Comparison of ENCODE assay signal across 24 mouse cellular contexts in the genomic region with DNA sequence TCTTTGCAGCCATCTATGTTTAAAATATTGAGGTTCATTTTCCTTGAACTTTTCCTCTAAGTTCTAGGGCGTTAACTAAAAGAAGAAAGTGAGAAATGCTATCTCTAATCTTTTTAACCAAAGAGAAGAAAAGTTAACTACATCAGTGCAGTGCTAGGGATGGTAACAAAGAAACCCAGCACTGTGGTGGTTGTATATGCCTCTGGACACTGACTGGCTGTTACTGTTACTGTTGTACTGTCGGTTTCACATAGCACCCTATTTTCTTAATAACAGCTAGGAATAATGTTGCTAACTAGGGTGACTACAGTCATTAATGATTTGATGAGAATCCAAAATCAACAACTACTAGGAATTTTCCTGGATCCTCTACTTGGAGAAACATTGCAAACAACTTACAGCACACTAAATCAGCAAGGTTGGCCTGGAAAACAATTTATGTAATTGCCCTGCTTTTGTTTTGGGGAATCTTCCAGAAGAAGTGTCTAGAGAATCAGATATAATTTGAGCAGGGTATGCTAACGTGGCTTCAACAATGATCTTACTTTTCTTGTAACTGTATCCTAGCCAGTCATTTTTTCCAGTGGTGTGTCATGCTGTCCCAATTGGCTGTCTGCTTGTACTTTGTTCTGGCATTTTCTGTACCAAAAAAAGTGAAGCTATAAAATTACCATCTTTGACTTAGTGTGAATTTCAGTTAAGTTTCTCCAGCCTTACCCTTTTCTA. TPM values are rescaled to one million over a fixed set of nuclear protein-coding genes. Genes with fewer than 3 reads are reported as not detected.
DNase-seq lines count a peak whose midpoint lies in the region; ATAC-seq and TF ChIP-seq lines count a peak whose summit lies in the region.
"Had no signal": no experiment of that assay in that cellular context is flagged by ENCODE, and none has a peak within 500 bp of the region (broad histone marks: within the 10 kb centered on the region; RNA-seq: fewer than 3 reads in every experiment).

No protein-coding gene starts in this region.

- DNase-seq in heart, adult 18-20 months = peak; percentile 32 to 45
- no peak for DNase-seq in heart, adult 8-10 months (ENCODE audit: low spot score)
- peak; percentile 71 for DNase-seq in 3T3-L1 (ENCODE audit: low read depth, low spot score)
- peak; percentile 83 for DNase-seq in Muller cell, postnatal 12 days (ENCODE audit: inconsistent ontology term)
- DNase-seq in midbrain, postnatal 0 days (ENCODE audit: low spot score) = no peak
- DNase-seq: adrenal gland, postnatal 25 days; cerebellum, adult 9-10 months; gastrocnemius, postnatal 10 days; heart, postnatal 36 days; kidney, adult 2 months; liver, embryonic 13.5 days; lung, postnatal 36 days; retina, postnatal 1 day; right cerebral cortex, postnatal 25 days had no signal

- H3K36me3 ChIP-seq in kidney, embryonic 16.5 days (ENCODE audit: insufficient read depth, low read length) = no peaks in the 10 kb centered on the region
- H3K36me3 ChIP-seq in kidney, embryonic 14.5 days (ENCODE audit: control insufficient read depth, insufficient read depth, low read length) = no peaks in the 10 kb centered on the region
- no peaks in the 10 kb centered on the region for H3K36me3 ChIP-seq in forebrain, embryonic 16.5 days (ENCODE audit: control insufficient read depth, insufficient read depth)
- no peaks in the 10 kb centered on the region for H3K36me3 ChIP-seq in midbrain, postnatal 0 days (ENCODE audit: insufficient read depth, low read length)
- H3K36me3 ChIP-seq: heart, embryonic 13.5 days; liver, embryonic 13.5 days; midbrain, embryonic 13.5 days; neural tube, embryonic 12.5 days had no signal

- peak overlapping the region; percentile 68; the same call in 1 of the 2 replicates for H3K27ac ChIP-seq in kidney, embryonic 16.5 days (ENCODE audit: low read length)
- no peak overlapping the region for H3K27ac ChIP-seq in kidney, embryonic 14.5 days (ENCODE audit: low read depth, low read length)
- no peak overlapping the region for H3K27ac ChIP-seq in forebrain, embryonic 16.5 days (ENCODE audit: low read length)
- H3K27ac ChIP-seq in midbrain, postnatal 0 days (ENCODE audit: low read depth, low read length) = no peak overlapping the region
- H3K27ac ChIP-seq: heart, embryonic 13.5 days; hindbrain, embryonic 14.5 days; left cerebral cortex, adult 2 months; liver, embryonic 13.5 days; midbrain, embryonic 13.5 days; neural tube, embryonic 12.5 days had no signal

- no peak overlapping the region for H3K4me2 ChIP-seq in kidney, embryonic 16.5 days (replicated peaks; ENCODE audit: low read depth, low read length)
- H3K4me2 ChIP-seq in kidney, embryonic 14.5 days (replicated peaks; ENCODE audit: low read depth, low read length) = no peak overlapping the region
- H3K4me2 ChIP-seq in forebrain, embryonic 16.5 days (ENCODE audit: low read length) = no peak overlapping the region
- no peak overlapping the region for H3K4me2 ChIP-seq in midbrain, postnatal 0 days (ENCODE audit: low read depth, low read length, poor library complexity, severe bottlenecking)
- H3K4me2 ChIP-seq: heart, embryonic 13.5 days; hindbrain, embryonic 14.5 days; liver, embryonic 13.5 days; midbrain, embryonic 13.5 days; neural tube, embryonic 12.5 days had no signal

- no peak for ATAC-seq in kidney, embryonic 16.5 days (ENCODE audit: low FRiP score, low TSS enrichment)
- no peak for ATAC-seq in kidney, embryonic 14.5 days (ENCODE audit: low FRiP score, low TSS enrichment)
- ATAC-seq in forebrain, embryonic 16.5 days = no peak
- ATAC-seq in midbrain, postnatal 0 days (ENCODE audit: low FRiP score) = no peak
- ATAC-seq: inflammation-experienced regulatory T-cells, adult 6 months; midbrain, embryonic 13.5 days had no signal

- no peak overlapping the region for H3K4me3 ChIP-seq in kidney, embryonic 16.5 days (ENCODE audit: low read length)
- H3K4me3 ChIP-seq in kidney, embryonic 14.5 days (ENCODE audit: low read length) = no peak overlapping the region
- H3K4me3 ChIP-seq in forebrain, embryonic 16.5 days (replicated peaks; ENCODE audit: low read length) = no peak overlapping the region
- H3K4me3 ChIP-seq in midbrain, postnatal 0 days (ENCODE audit: low read depth, low read length) = no peak overlapping the region
- H3K4me3 ChIP-seq: heart, embryonic 13.5 days; left cerebral cortex, adult 2 months; liver, embryonic 13.5 days; megakaryocyte, embryonic 14.5 days; midbrain, embryonic 13.5 days; neural tube, embryonic 12.5 days had no signal

- no peaks in the 10 kb centered on the region for H3K4me1 ChIP-seq in kidney, embryonic 16.5 days (ENCODE audit: insufficient read depth, low read length)
- H3K4me1 ChIP-seq in kidney, embryonic 14.5 days (ENCODE audit: control insufficient read depth, insufficient read depth, low read length) = no peaks in the 10 kb centered on the region
- no peaks in the 10 kb centered on the region for H3K4me1 ChIP-seq in forebrain, embryonic 16.5 days (replicated peaks; ENCODE audit: control insufficient read depth, insufficient read depth, low read length)
- no peaks in the 10 kb centered on the region for H3K4me1 ChIP-seq in midbrain, postnatal 0 days (ENCODE audit: insufficient read depth, low read length)
- H3K4me1 ChIP-seq: heart, embryonic 13.5 days; liver, embryonic 13.5 days; megakaryocyte, embryonic 14.5 days; midbrain, embryonic 13.5 days; neural tube, embryonic 12.5 days had no signal

- WGBS in kidney, embryonic 16.5 days = 54% methylated on average over 3 of the region's 3 CpGs
- WGBS in kidney, embryonic 14.5 days = 51% methylated on average over 3 of the region's 3 CpGs
- 74% methylated on average over 3 of the region's 3 CpGs for WGBS in forebrain, embryonic 16.5 days
- 85% methylated on average over 3 of the region's 3 CpGs for WGBS in midbrain, postnatal 0 days

- TF ChIP-seq CTCF in midbrain, postnatal 0 days (IDR thresholded peaks at IDR 0.05) = no peak

- H3K27me3 ChIP-seq in kidney, embryonic 16.5 days (ENCODE audit: insufficient read depth, low read length) = no peaks in the 10 kb centered on the region
- no peaks in the 10 kb centered on the region for H3K27me3 ChIP-seq in kidney, embryonic 14.5 days (ENCODE audit: control insufficient read depth, insufficient read depth, low read length)
- no peaks in the 10 kb centered on the region for H3K27me3 ChIP-seq in forebrain, embryonic 16.5 days (replicated peaks; ENCODE audit: control insufficient read depth, insufficient read depth, low read length)
- no peaks in the 10 kb centered on the region for H3K27me3 ChIP-seq in midbrain, postnatal 0 days (ENCODE audit: insufficient read depth, low read length)
- H3K27me3 ChIP-seq: heart, embryonic 13.5 days; liver, embryonic 13.5 days; megakaryocyte, embryonic 14.5 days; midbrain, embryonic 13.5 days; neural tube, embryonic 12.5 days had no signal

- H3K9ac ChIP-seq in kidney, embryonic 16.5 days (replicated peaks; ENCODE audit: low read length) = no peak overlapping the region
- H3K9ac ChIP-seq in kidney, embryonic 14.5 days (ENCODE audit: low read depth, low read length) = no peak overlapping the region
- no peak overlapping the region for H3K9ac ChIP-seq in forebrain, embryonic 16.5 days (replicated peaks; ENCODE audit: low read depth, low read length)
- no peak overlapping the region for H3K9ac ChIP-seq in midbrain, postnatal 0 days (replicated peaks; ENCODE audit: low read length, poor library complexity, severe bottlenecking)
- H3K9ac ChIP-seq: heart, embryonic 13.5 days; hindbrain, embryonic 14.5 days; liver, embryonic 13.5 days; midbrain, embryonic 13.5 days; neural tube, embryonic 12.5 days had no signal

- H3K9me3 ChIP-seq in kidney, embryonic 16.5 days (ENCODE audit: low read length) = no peaks in the 10 kb centered on the region
- no peaks in the 10 kb centered on the region for H3K9me3 ChIP-seq in kidney, embryonic 14.5 days (ENCODE audit: control insufficient read depth, low read length)
- H3K9me3 ChIP-seq in forebrain, embryonic 16.5 days (ENCODE audit: control insufficient read depth, low read length) = no peaks in the 10 kb centered on the region
- H3K9me3 ChIP-seq in midbrain, postnatal 0 days (ENCODE audit: low read length) = no peaks in the 10 kb centered on the region
- H3K9me3 ChIP-seq: heart, embryonic 13.5 days; liver, embryonic 13.5 days; megakaryocyte, embryonic 14.5 days; midbrain, embryonic 13.5 days; neural tube, embryonic 12.5 days had no signal

RNA-seq across cellular contexts. Expression of gene Col3a1, which starts 11.8 kb away (rescaled TPM):
- 100 to 1,000 TPM in 1 of 2 experiments, 10 to 100 TPM in 1; 97.5 to 107 TPM for total RNA-seq in heart, adult 18-20 months (2021)
- total RNA-seq in heart, adult 8-10 months (2022) = 100 to 1,000 TPM in 1 of 4 experiments, 10 to 100 TPM in 3; 34.9 to 108 (median 70.2) TPM
- 1,118 and 1,232 TPM in 2 replicates for polyA plus RNA-seq in kidney, embryonic 16.5 days (2015; fragmentation: Nextera tagmentation; extraction: Ambion mirVana)
- 455 and 575 TPM in 2 replicates for polyA plus RNA-seq in kidney, embryonic 14.5 days (2014; fragmentation: Nextera tagmentation; extraction: Ambion mirVana)
- polyA plus RNA-seq in forebrain, embryonic 16.5 days (2015; fragmentation: Nextera tagmentation; extraction: Ambion mirVana) = 86.5 and 153 TPM in 2 replicates
- 124 and 129 TPM in 2 replicates for total RNA-seq in midbrain, postnatal 0 days (2014; rRNA removed)
- polyA plus RNA-seq in midbrain, postnatal 0 days (2015; fragmentation: Nextera tagmentation; extraction: Ambion mirVana) = 95.9 and 99.8 TPM in 2 replicates
- polyA plus RNA-seq: inflammation-experienced regulatory T-cells, adult 6 months had no signal

Comparison
In these comparisons a context has a peak if more than half of its experiments do, and no peak if none do; other contexts are left out.
1. DNase-seq: peak in heart, adult 18-20 months (2 of 2), 3T3-L1 (single experiment) and Muller cell, postnatal 12 days (single experiment); none in heart, adult 8-10 months (single experiment) and midbrain, postnatal 0 days (single experiment).